Mouse (Mus musculus) kidney, embryonic 14.5 days (tissue): ENCODE measurements around the gene Hoxb4. TPM values are rescaled to one million over a fixed set of nuclear protein-coding genes. Genes with fewer than 3 reads are reported as not detected.

Experiments
- ATAC-seq: fragments of 200-750 bp; cut with Nextera tagmentation; 2 replicates; pipeline ENCODE4 v1.8.0; 2017; ENCODE audit warnings: moderate number of reproducible peaks, mild to moderate bottlenecking, moderate TSS enrichment, moderate library complexity; ENCODE audit not compliant: low FRiP score, low TSS enrichment
- H3K27ac ChIP-seq: fragments of 300-500 bp; sonication (generic); 2 replicates; pipeline ENCODE4 v1.5.1; 2014; ENCODE audit warnings: low read depth, mild to moderate bottlenecking, low read length, moderate library complexity, mixed read lengths
- H3K27me3 ChIP-seq: fragments of 300-500 bp; sonication (generic); 2 replicates; pipeline ENCODE4 v1.6.1; 2014; ENCODE audit warnings: mild to moderate bottlenecking, low read length; ENCODE audit not compliant: control insufficient read depth, insufficient read depth
- H3K36me3 ChIP-seq: fragments of 300-500 bp; sonication (generic); 2 replicates; pipeline ENCODE4 v1.6.1; 2014; ENCODE audit warnings: low read length, mixed read lengths; ENCODE audit not compliant: control insufficient read depth, insufficient read depth
- H3K4me1 ChIP-seq: fragments of 300-500 bp; sonication (generic); 2 replicates; pipeline ENCODE4 v1.6.1; 2014; ENCODE audit warnings: low read length, mixed read lengths; ENCODE audit not compliant: control insufficient read depth, insufficient read depth
- H3K4me2 ChIP-seq: fragments of 300-500 bp; sonication (generic); replicated peaks from 2 replicates; pipeline ENCODE4 v1.6.1; 2014; ENCODE audit warnings: low read depth, mild to moderate bottlenecking, low read length
- H3K4me3 ChIP-seq: fragments of 300-500 bp; sonication (generic); 2 replicates; pipeline ENCODE4 v1.5.1; 2014; ENCODE audit warnings: mild to moderate bottlenecking, low read length
- H3K9ac ChIP-seq: fragments of 300-500 bp; sonication (generic); 2 replicates; pipeline ENCODE4 v1.6.1; 2014; ENCODE audit warnings: low read depth, mild to moderate bottlenecking, low read length, moderate library complexity
- H3K9me3 ChIP-seq: fragments of 300-500 bp; sonication (generic); 2 replicates; pipeline ENCODE4 v1.6.1; 2016; ENCODE audit warnings: low read length; ENCODE audit not compliant: control insufficient read depth
- WGBS: fragments of 180-500 bp; shearing (Covaris S2); extraction: QIAGEN DNeasy Blood & Tissue Kit; methylation state at CpG from one replicate; pipeline ENCODE4 v1.1.7; 2014; 5-methylcytosine and 5-hydroxymethylcytosine counted together
- polyA plus RNA-seq: library from polyadenylated mRNA; unstranded; fragments of >200 nt; fragmentation: Nextera tagmentation; extraction: Ambion mirVana; gene quantifications from 2 replicates; pipeline ENCODE4 v1.2.1, GENCODE M21; 2014

Gene Hoxb4
- polyA plus RNA-seq, result 4.2 and 8.6 TPM in 2 replicates

GRCm38 (mm10) chr11:96317608-96318367 lies at the start of gene Hoxb4:
Gene Hoxb4 (plus strand): TSS chr11:96318267.
- Histone ChIP-seq H3K4me3 (peak within 1 kb of the TSS; percentile 53), H3K9me3 (no peaks in the 10 kb centered on the region), H3K27ac (peak within 1 kb of the TSS; percentile 100), H3K4me2 (peak within 1 kb of the TSS; percentile 95), H3K27me3 (no peaks in the 10 kb centered on the region), H3K4me1 (peaks cover 55% of the 10 kb centered on the region), H3K36me3 (peaks cover 15% of the 10 kb centered on the region), H3K9ac (peak within 1 kb of the TSS; percentile 99)
- WGBS, result 4% methylated on average over 28 of the region's 28 CpGs
- peak; percentile 3; the same call in 1 of the 2 replicates for ATAC-seq

DNA sequence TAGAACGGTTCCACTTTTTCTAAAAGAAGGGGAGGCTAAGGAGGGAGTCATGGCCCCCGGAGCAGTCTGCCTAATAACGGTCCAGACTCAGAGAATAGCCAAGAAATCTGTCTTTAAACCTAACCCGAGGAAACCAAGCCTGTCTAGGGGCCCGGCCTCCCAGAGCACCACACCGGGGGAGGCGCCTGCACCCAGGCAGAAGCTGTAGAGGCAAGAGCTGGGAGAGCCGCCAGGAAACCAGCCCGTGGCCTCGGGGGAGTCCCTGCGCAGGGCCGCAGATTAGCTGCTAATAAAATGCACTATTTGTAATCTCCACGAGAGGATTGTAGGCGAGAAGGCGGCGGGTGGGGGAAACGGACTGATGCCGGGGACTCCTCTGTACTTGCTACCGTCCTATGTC lies 48.2 kb upstream of the Hoxb4 start:
- Histone ChIP-seq H3K27ac (peak overlapping the region; percentile 95), H3K4me3 (peak overlapping the region; percentile 65), H3K36me3 (peaks cover 14% of the 10 kb centered on the region; the same call in 1 of the 2 replicates), H3K4me2 (peak overlapping the region; percentile 84), H3K9ac (peak overlapping the region; percentile 45), H3K9me3 (no peaks in the 10 kb centered on the region), H3K27me3 (no peaks in the 10 kb centered on the region), H3K4me1 (peaks cover 49% of the 10 kb centered on the region)
- no peak for ATAC-seq
- under 1% methylated on average over 19 of the region's 19 CpGs for WGBS

DNA sequence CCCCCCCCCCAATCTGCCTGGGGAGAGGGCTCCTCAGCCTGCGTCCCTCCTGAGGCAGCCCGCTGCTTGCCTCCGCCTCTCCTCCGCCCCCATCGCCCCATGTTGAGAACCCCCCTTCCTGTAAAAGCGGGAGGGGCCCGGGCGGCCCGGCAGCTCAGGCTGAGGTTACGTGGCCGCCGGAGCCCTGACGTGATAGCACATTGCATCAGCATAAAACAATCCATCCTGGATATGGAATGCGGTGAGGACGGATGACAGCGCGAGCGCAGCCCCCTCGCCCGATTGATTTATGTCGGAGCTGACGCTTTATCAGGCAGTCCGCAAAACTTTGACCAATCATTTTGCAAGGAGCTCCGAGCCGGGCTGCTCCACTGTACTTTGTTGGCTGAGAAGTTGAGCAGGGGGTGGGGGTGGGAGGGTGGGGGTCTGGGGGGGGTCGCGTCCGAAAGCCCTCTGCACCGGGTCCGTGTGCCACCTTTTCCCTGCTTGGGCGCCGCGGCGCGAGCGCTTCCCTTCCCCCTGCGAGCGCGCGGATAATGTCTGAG lies 47.0 kb upstream of the Hoxb4 start, which contains the start of gene Hoxb9:
Gene Hoxb9, plus strand, starts transcription at position 462 of the 545 bp plus-strand sequence.
- WGBS, result under 1% methylated on average over 28 of the region's 40 CpGs
- peak; percentile 68 for ATAC-seq
- no peaks in the 10 kb centered on the region for H3K9me3 ChIP-seq
- H3K9ac ChIP-seq, result peak within 1 kb of the TSS; percentile 93
- H3K4me1 ChIP-seq, result peaks cover 42% of the 10 kb centered on the region
- peaks cover 16% of the 10 kb centered on the region; the same call in 1 of the 2 replicates for H3K36me3 ChIP-seq
- peak within 1 kb of the TSS; percentile 84 for H3K4me2 ChIP-seq
- peak within 1 kb of the TSS; percentile 95 for H3K27ac ChIP-seq
- peak within 1 kb of the TSS; percentile 65 for H3K4me3 ChIP-seq
- H3K27me3 ChIP-seq, result peaks cover 4% of the 10 kb centered on the region; the same call in 1 of the 2 replicates

- peaks cover 16% of the 10 kb centered on the region; the same call in 1 of the 2 replicates for H3K36me3 ChIP-seq
- peak overlapping the region; percentile 93 for H3K9ac ChIP-seq
- H3K4me2 ChIP-seq, result peak overlapping the region; percentile 84
- H3K27me3 ChIP-seq, result peaks cover 4% of the 10 kb centered on the region; the same call in 1 of the 2 replicates
- no peaks in the 10 kb centered on the region for H3K9me3 ChIP-seq
- WGBS, result under 1% methylated on average over 52 of the region's 52 CpGs
- H3K27ac ChIP-seq, result peak overlapping the region; percentile 95
- ATAC-seq, result peak; percentile 50
- H3K4me3 ChIP-seq, result peak overlapping the region; percentile 65
- peaks cover 41% of the 10 kb centered on the region for H3K4me1 ChIP-seq
These were observed 46.5 kb upstream of the Hoxb4 start for GRCm38 (mm10) chr11:96271541-96272011.

- Histone ChIP-seq H3K9me3 (no peaks in the 10 kb centered on the region), H3K4me2 (peak overlapping the region; percentile 84), H3K27ac (peak overlapping the region; percentile 95), H3K27me3 (peaks cover 4% of the 10 kb centered on the region; the same call in 1 of the 2 replicates), H3K9ac (peak overlapping the region; percentile 93), H3K4me1 (peaks cover 46% of the 10 kb centered on the region), H3K36me3 (peaks cover 9% of the 10 kb centered on the region; the same call in 1 of the 2 replicates), H3K4me3 (peak overlapping the region; percentile 65)
- ATAC-seq, result peak; percentile 60
- WGBS, result under 1% methylated on average over 56 of the region's 58 CpGs
These were observed 45.8 kb upstream of the Hoxb4 start for GRCm38 (mm10) chr11:96272024-96272921.

DNA sequence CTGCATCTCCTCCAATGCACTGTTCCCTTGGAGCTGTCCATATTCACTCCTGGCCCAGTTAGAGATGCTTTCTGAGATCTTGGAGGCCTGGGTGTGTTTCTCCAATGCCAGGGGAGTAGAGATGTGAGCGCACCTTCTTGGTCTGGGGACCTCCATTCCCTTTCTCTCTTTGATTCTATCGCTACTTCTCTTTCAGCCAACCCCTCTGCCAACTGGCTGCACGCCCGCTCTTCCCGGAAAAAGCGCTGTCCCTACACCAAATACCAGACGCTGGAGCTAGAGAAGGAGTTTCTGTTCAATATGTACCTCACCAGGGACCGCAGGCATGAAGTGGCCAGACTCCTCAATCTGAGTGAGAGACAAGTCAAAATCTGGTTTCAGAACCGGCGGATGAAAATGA lies 43.6 kb upstream of the Hoxb4 start:
- Histone ChIP-seq H3K9ac (0 out of 2 replicates have a peak overlapping the region, but pooled peaks have one; percentile 8), H3K4me2 (peak overlapping the region; percentile 84; the same call in 1 of the 2 replicates), H3K36me3 (peaks cover 3% of the 10 kb centered on the region; the same call in 1 of the 2 replicates), H3K4me1 (peaks cover 49% of the 10 kb centered on the region), H3K9me3 (no peaks in the 10 kb centered on the region), H3K4me3 (no peak overlapping the region; the same call in 1 of the 2 replicates), H3K27me3 (peaks cover 4% of the 10 kb centered on the region; the same call in 1 of the 2 replicates), H3K27ac (no peak overlapping the region)
- no peak for ATAC-seq
- WGBS, result 45% methylated on average over 10 of the region's 10 CpGs

DNA sequence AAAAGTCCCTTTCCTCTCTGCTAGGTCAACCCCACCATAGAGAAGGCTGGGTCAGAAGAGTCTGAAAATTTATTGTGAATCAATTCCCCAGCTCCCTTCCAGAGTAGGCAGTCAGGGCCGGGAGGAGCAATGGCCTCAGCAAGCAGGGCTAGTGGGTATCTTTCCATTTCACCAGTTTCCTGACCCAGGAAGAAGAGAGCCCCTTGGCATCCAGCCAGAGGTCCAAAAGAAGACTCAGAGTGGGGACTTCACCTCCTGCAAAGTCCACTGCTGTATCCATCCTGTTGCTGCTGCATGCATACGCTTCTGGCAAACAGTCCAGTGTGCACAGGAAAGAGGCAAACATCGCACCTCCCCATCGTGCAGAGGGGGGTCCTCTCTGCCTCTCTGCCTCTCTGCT lies 42.2 kb upstream of the Hoxb4 start:
- Histone ChIP-seq H3K9me3 (no peaks in the 10 kb centered on the region), H3K4me1 (peaks cover 44% of the 10 kb centered on the region), H3K27ac (peak overlapping the region; percentile 42; the same call in 1 of the 2 replicates), H3K36me3 (peaks cover 3% of the 10 kb centered on the region; the same call in 1 of the 2 replicates), H3K9ac (0 out of 2 replicates have a peak overlapping the region, but pooled peaks have one; percentile 60), H3K27me3 (peaks cover 4% of the 10 kb centered on the region; the same call in 1 of the 2 replicates), H3K4me3 (no peak overlapping the region), H3K4me2 (no peak overlapping the region)
- WGBS, result 30% methylated on average over 4 of the region's 4 CpGs
- no peak for ATAC-seq
